Mouse (Mus musculus) thymus, adult 2 months (tissue): Measurements from ENCODE around the gene Adprhl1. TPM values are rescaled to one million over a fixed set of nuclear protein-coding genes. Genes with fewer than 3 reads are reported as not detected.

Experiments
- DNase-seq: peaks from one replicate; pipeline ENCODE4 v3.0.0; 2021
- H3K27ac ChIP-seq: fragments of 200-500 bp; 2 replicates; pipeline ENCODE4 v1.5.1; 2012; ENCODE audit warnings: low read length, control low read depth; ENCODE audit not compliant: control insufficient read depth, insufficient read depth
- H3K27me3 ChIP-seq: fragments of 200-500 bp; 2 replicates; pipeline ENCODE4 v1.6.1; 2012; ENCODE audit warnings: mild to moderate bottlenecking, low read length, moderate library complexity, mixed read lengths; ENCODE audit not compliant: control insufficient read depth, insufficient read depth
- H3K36me3 ChIP-seq: fragments of 200-500 bp; 2 replicates; pipeline ENCODE4 v1.6.1; 2012; ENCODE audit warnings: mild to moderate bottlenecking, low read length, moderate library complexity; ENCODE audit not compliant: control insufficient read depth, insufficient read depth
- H3K4me1 ChIP-seq: fragments of 200-500 bp; replicated peaks from 2 replicates; pipeline ENCODE4 v1.6.1; 2012; ENCODE audit warnings: low read length; ENCODE audit not compliant: control insufficient read depth, insufficient read depth
- H3K4me3 ChIP-seq: fragments of 200-500 bp; 2 replicates; pipeline ENCODE4 v1.5.1; 2012; ENCODE audit warnings: mild to moderate bottlenecking, low read length, control low read depth, moderate library complexity; ENCODE audit not compliant: control insufficient read depth, insufficient read depth
- CTCF ChIP-seq: fragments of 200-500 bp; IDR thresholded peaks from 2 replicates; pipeline ENCODE4 v1.5.1; 2012; ENCODE audit warnings: mild to moderate bottlenecking, control low read depth, low read length, moderate library complexity, borderline replicate concordance; ENCODE audit not compliant: control insufficient read depth, poor library complexity, insufficient read depth; ENCODE audit errors: extremely low read depth
- POLR2A ChIP-seq: fragments of 200-500 bp; IDR thresholded peaks from 2 replicates; pipeline ENCODE4 v1.6.1; 2012; ENCODE audit warnings: mild to moderate bottlenecking, low read length, control low read depth, moderate library complexity; ENCODE audit not compliant: control insufficient read depth, poor library complexity, insufficient read depth; ENCODE audit errors: extremely low read depth
- WGBS: fragments of 180-500 bp; shearing (Covaris S2); methylation state at CpG from one replicate; pipeline ENCODE4 v1.1.7; 2018; 5-methylcytosine and 5-hydroxymethylcytosine counted together
- polyA plus RNA-seq: library from polyadenylated mRNA; depleted of rRNA; stranded (reverse); fragments of >200 nt; gene quantifications from 2 replicates; pipeline ENCODE4 v1.2.3, GENCODE M21; 2012

The Adprhl1 gene
- polyA plus RNA-seq, 1 experiment = 9.2 TPM

DNA sequence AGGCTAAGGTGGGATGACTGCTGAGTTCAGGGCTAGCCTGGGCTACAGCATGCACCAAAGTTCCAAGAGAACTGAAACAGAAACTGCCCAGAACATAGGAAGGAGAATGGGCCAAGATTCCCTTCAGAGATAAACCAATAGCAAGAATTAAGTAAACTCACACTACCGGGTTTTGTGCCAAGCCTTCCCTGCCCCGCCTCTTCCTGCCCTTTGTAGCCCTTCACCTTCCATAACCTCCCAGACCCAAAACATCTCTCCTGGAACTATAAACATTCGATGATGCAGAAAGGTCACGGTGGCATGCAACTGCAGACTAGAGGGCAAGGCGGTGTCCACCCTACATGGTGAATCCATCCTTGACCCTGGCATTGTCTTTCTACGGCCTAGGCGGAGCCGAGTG, 63.7 kb downstream of the Adprhl1 start:
- TF ChIP-seq POLR2A = no peak
- no peak for TF ChIP-seq CTCF
- Histone ChIP-seq H3K4me3 (no peak overlapping the region), H3K27me3 (no peaks in the 10 kb centered on the region), H3K4me1 (no peaks in the 10 kb centered on the region), H3K36me3 (no peaks in the 10 kb centered on the region), H3K27ac (no peak overlapping the region)
- no peak for DNase-seq
- 88% methylated on average over 8 of the region's 8 CpGs for WGBS

DNA sequence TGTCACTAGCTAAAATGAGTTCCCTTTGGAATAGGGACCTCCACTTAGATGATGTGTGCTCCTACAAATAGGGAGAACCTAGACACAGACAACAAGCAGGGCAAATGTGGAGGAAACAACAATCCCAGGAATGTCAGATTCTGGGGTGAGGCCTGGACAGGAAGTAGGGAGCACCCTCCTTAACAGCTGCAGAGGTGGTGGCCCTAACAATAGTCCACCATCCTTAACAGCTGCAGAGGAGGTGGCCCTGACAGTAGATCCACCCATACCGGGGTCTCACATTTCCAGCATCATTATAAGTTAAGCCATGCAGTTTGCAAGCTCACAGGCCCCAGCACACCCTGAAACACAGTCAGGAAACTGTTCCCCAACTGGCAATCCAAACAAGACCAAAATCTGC, 65.1 kb downstream of the Adprhl1 start:
- Histone ChIP-seq H3K4me1 (no peaks in the 10 kb centered on the region), H3K36me3 (no peaks in the 10 kb centered on the region), H3K27ac (no peak overlapping the region), H3K27me3 (no peaks in the 10 kb centered on the region), H3K4me3 (no peak overlapping the region)
- DNase-seq = no peak
- TF ChIP-seq POLR2A = no peak
- no peak for TF ChIP-seq CTCF
- 93% methylated on average over 1 of the region's 1 CpGs for WGBS

DNA sequence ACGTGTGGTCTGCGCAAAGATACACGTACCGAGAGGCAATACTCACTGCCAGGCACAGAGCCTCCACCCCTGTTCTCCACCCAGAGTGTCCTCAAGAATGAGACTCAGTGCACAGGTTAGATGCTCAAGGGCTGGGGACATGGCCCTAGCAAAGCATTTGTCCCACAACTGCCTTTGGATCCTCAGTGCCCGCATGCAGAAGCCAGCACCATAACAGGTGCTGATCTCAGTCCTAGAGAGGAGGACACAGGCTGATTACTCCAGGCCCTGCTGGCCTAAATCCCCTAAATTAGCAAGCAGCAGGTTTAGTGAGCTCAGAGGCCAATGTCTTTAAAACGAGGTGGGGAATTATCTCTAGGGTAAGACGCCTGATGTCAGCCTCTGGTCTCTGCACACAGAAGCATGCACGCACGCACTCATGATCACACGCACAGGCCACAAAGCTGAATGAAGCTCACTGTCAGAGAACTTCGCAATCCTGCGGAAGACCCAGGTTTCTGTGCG, 65.9 kb downstream of the Adprhl1 start:
- TF ChIP-seq POLR2A (no peak), CTCF (no peak)
- 95% methylated on average over 13 of the region's 13 CpGs for WGBS
- H3K27ac ChIP-seq = no peak overlapping the region
- no peaks in the 10 kb centered on the region for H3K27me3 ChIP-seq
- no peaks in the 10 kb centered on the region for H3K36me3 ChIP-seq
- DNase-seq = no peak
- no peaks in the 10 kb centered on the region for H3K4me1 ChIP-seq
- no peak overlapping the region for H3K4me3 ChIP-seq

GRCm38 (mm10) chr8:13187638-13188037, 66.3 kb downstream of the Adprhl1 start:
- H3K4me1 ChIP-seq = no peaks in the 10 kb centered on the region
- TF ChIP-seq POLR2A (no peak), CTCF (no peak)
- no peaks in the 10 kb centered on the region for H3K36me3 ChIP-seq
- no peaks in the 10 kb centered on the region for H3K27me3 ChIP-seq
- H3K27ac ChIP-seq = no peak overlapping the region
- WGBS = 88% methylated on average over 7 of the region's 7 CpGs
- DNase-seq = no peak
- H3K4me3 ChIP-seq = no peak overlapping the region

DNA sequence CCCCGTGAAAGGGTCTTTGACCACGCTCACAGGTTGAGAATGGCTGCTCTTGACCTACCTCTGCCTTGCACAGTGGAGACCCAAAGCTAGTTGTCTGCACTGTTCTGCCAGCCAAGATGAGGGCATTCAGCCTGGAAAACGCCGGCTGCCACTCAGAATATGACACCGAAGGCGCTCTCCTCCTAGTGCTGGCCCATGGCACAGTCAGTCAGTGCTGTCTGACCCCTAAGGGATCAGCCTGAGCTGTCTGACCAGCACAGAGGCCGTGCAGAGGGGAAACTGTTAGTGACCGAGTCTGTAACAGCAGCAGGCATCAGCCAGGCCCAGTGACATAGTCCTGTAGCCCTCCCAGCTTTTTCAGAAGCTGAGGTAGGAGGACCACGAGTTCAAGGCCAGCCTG, 66.7 kb downstream of the Adprhl1 start:
- TF ChIP-seq POLR2A (no peak), CTCF (no peak)
- H3K27ac ChIP-seq = no peak overlapping the region
- WGBS = 84% methylated on average over 9 of the region's 9 CpGs
- H3K4me1 ChIP-seq = no peaks in the 10 kb centered on the region
- no peak overlapping the region for H3K4me3 ChIP-seq
- no peak for DNase-seq
- H3K27me3 ChIP-seq = no peaks in the 10 kb centered on the region
- H3K36me3 ChIP-seq = no peaks in the 10 kb centered on the region

DNA sequence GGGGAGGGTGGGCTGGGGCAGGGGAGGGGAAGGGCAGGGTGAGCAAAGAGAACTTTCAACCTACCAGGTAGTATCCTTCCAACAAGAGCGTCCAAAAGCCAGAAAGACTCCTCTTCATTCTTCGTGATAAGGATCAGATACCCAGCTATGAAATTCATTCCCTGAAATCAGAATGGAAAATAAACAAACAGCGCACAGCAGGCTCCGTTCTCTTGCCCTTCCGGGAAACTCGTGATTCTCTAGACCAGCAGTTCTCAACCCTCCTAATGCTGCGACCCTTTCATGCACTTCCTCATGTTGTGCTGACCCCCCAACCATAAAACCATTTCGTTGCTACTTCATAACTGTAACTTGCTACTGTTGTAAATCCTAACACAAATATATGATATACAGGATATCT, 67.1 kb downstream of the Adprhl1 start:
- Histone ChIP-seq H3K27ac (no peak overlapping the region), H3K36me3 (no peaks in the 10 kb centered on the region), H3K4me1 (no peaks in the 10 kb centered on the region), H3K4me3 (no peak overlapping the region), H3K27me3 (no peaks in the 10 kb centered on the region)
- no peak for DNase-seq
- TF ChIP-seq CTCF = no peak
- TF ChIP-seq POLR2A = no peak
- WGBS = 84% methylated on average over 8 of the region's 8 CpGs

DNA sequence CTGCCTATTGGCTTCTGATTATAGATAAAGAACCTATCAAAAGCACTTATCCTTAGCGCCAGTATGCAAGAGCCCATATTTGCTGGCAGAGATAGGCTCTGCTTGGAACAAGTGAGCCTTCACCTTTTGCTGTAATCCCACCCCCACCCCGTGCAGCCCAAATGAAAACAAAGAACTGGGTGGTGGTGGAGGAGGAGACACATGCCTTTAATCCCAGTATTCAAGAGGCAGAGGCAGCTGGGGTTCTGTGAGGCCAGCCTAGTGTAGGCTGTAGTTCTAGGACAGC, 72.3 kb downstream of the Adprhl1 start:
- TF ChIP-seq POLR2A (no peak), CTCF (no peak)
- no peaks in the 10 kb centered on the region for H3K4me1 ChIP-seq
- H3K36me3 ChIP-seq = no peaks in the 10 kb centered on the region
- 78% methylated on average over 2 of the region's 2 CpGs for WGBS
- H3K4me3 ChIP-seq = no peak overlapping the region
- no peaks in the 10 kb centered on the region for H3K27me3 ChIP-seq
- no peak for DNase-seq
- H3K27ac ChIP-seq = no peak overlapping the region
